Mouse (Mus musculus) embryonic facial prominence, embryonic 10.5 days (tissue): ENCODE data around the gene Gm21969. TPM values are rescaled to one million over a fixed set of nuclear protein-coding genes. Genes with fewer than 3 reads are reported as not detected.

Experiments used
- DNase-seq: peaks from one replicate; pipeline ENCODE4 v3.0.0-alpha.2; 2017; ENCODE audit warnings: low spot score
- H3K27ac ChIP-seq: fragments of 300-500 bp; sonication (generic); replicated peaks from 2 replicates; pipeline ENCODE4 v1.5.1; 2016; ENCODE audit warnings: mild to moderate bottlenecking
- H3K27me3 ChIP-seq: fragments of 300-500 bp; sonication (generic); replicated peaks from 2 replicates; pipeline ENCODE4 v1.6.1; 2016; ENCODE audit warnings: low read depth, mild to moderate bottlenecking; ENCODE audit not compliant: poor library complexity, severe bottlenecking
- H3K36me3 ChIP-seq: fragments of 300-500 bp; sonication (generic); replicated peaks from 2 replicates; pipeline ENCODE4 v1.6.1; 2016; ENCODE audit warnings: mild to moderate bottlenecking, moderate library complexity
- H3K4me1 ChIP-seq: fragments of 300-500 bp; sonication (generic); 2 replicates; pipeline ENCODE4 v1.6.1; 2016
- H3K4me3 ChIP-seq: fragments of 300-500 bp; sonication (generic); 2 replicates; pipeline ENCODE4 v1.5.1; 2016; ENCODE audit warnings: mild to moderate bottlenecking, moderate library complexity
- H3K9me3 ChIP-seq: fragments of 300-500 bp; sonication (generic); 2 replicates; pipeline ENCODE4 v1.6.1; 2016; ENCODE audit warnings: mild to moderate bottlenecking
- WGBS: fragments of 180-500 bp; shearing (Covaris S2); methylation state at CpG from one replicate; pipeline ENCODE4 v1.1.7; 2016; 5-methylcytosine and 5-hydroxymethylcytosine counted together
- polyA plus RNA-seq: library from polyadenylated mRNA; unstranded; fragments of >200 nt; fragmentation: Nextera tagmentation; extraction: Ambion mirVana; gene quantifications from 2 replicates; pipeline ENCODE4 v1.2.1, GENCODE M21; 2016

Gene Gm21969
- polyA plus RNA-seq, 1 experiment from 2014 or later = not detected

DNA sequence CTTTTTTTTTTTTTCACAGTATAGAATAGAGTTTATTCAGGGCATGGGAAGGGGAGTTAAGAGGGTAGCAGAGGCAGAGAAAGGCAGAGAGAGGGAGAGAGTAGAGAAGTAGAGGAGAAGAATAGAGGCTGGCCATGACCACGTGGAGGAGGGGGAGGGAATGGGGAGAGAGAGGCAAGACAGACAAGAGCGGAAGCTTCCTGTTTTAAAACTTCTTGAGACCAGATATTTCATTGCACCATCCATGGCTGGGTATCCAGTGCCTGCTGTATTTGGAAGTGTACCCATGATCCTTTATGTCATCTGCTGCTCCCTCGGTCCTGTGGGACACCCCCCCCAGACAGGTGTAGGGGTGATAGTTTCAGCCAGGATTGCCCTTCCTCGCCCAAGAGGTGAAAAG, 6.0 kb downstream of the Gm21969 start:
- Histone ChIP-seq H3K9me3 (peaks cover 9% of the 10 kb centered on the region), H3K36me3 (peaks cover 64% of the 10 kb centered on the region), H3K4me1 (peaks cover 11% of the 10 kb centered on the region), H3K27me3 (no peaks in the 10 kb centered on the region), H3K4me3 (no peak overlapping the region), H3K27ac (no peak overlapping the region)
- WGBS = 72% methylated on average over 4 of the region's 4 CpGs
- no peak for DNase-seq

DNA sequence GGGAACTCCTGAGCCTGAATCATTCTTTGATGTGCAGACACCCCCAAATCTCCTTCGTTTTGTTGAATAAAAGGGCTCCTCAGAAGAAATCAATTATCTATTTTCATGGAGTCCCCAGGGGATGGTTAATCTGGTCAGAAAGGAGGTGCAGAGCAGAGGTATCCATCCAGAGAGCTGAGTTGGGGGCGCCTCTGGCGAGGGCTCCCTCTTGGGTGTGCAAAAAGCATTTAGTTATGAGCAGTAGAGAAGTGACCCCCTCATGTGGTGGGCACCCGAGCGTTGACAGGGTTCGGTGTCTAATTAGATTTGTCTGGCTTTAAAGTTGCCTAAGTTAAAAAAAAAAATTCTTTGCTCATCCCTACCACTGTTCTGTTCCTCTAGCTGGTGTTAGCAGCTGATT, 8.0 kb downstream of the Gm21969 start:
- no peak for DNase-seq
- peaks cover 11% of the 10 kb centered on the region for H3K9me3 ChIP-seq
- WGBS = 57% methylated on average over 6 of the region's 6 CpGs
- H3K4me1 ChIP-seq = peaks cover 14% of the 10 kb centered on the region
- 0 out of 2 replicates have a peak overlapping the region, but pooled peaks have one; percentile 41 for H3K27ac ChIP-seq
- H3K36me3 ChIP-seq = peaks cover 69% of the 10 kb centered on the region
- H3K4me3 ChIP-seq = no peak overlapping the region; the same call in 1 of the 2 replicates
- H3K27me3 ChIP-seq = no peaks in the 10 kb centered on the region

DNA sequence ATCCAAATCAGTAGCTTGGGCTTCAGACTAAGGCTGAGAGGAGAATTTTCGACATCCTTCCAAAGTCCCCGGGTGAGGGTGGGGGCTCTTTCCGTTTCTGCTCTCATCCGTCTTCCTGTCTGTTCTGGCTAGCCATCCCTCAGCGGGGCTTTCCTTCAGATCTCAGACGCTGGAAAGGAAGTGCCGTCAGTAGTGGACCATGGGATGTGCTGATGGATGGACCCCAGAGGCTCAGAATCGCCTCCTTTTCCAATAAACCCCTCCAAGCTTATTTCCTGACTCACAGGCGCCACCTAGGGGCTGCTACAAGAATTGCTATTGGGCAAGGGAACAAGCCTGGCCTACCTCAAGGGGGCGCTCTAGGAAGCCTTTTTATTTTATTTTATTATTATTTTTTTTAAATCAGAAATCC, 8.6 kb downstream of the Gm21969 start:
- 7% methylated on average over 10 of the region's 10 CpGs for WGBS
- Histone ChIP-seq H3K27ac (peak overlapping the region; percentile 41; the same call in 1 of the 2 replicates), H3K4me3 (peak overlapping the region; percentile 39; the same call in 1 of the 2 replicates)

DNA sequence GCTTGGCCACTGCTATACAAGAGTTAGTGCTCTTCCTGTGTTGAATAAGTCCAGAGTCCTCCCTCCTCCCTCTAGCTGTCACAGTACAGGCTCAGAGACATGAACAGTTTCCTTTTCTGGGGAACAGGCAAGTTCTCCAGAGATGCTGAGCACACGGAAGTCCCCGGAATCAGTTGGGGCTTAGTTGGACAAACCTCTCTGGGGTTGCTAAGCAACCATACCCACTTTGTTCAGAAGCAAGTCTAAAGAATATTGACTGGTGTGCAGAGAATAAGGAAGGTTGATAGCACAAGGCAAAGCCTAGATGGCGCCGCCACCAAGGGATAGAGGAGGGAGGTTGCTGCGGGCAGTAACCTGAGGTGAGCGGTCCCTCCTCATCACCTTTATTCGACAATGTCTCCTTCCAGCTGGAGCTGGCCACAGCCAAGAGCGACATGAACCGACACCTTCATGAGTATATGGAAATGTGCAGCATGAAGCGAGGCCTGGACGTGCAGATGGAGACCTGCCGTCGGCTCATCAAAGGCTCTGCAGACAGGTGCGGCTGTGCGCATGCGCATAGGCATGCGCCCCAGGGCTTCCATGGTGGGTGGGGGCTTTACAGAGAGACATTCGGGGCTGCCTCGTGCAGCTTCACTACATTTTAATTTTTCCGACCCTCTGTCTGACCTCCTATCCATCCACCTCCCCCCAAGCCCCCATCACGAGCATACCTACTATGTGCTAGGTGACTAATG, 11.7 kb downstream of the Gm21969 start:
- 93% methylated on average over 21 of the region's 21 CpGs for WGBS
- no peak overlapping the region for H3K4me3 ChIP-seq
- DNase-seq = no peak
- H3K9me3 ChIP-seq = peaks cover 11% of the 10 kb centered on the region
- H3K36me3 ChIP-seq = peaks cover 42% of the 10 kb centered on the region
- no peak overlapping the region for H3K27ac ChIP-seq
- H3K27me3 ChIP-seq = no peaks in the 10 kb centered on the region
- H3K4me1 ChIP-seq = peaks cover 30% of the 10 kb centered on the region

More for the DNA sequence above, 8.6 kb downstream of the Gm21969 start:
- Histone ChIP-seq H3K36me3 (peaks cover 63% of the 10 kb centered on the region), H3K4me1 (peaks cover 20% of the 10 kb centered on the region), H3K9me3 (peaks cover 11% of the 10 kb centered on the region), H3K27me3 (no peaks in the 10 kb centered on the region)
- DNase-seq = peak; percentile 88

DNA sequence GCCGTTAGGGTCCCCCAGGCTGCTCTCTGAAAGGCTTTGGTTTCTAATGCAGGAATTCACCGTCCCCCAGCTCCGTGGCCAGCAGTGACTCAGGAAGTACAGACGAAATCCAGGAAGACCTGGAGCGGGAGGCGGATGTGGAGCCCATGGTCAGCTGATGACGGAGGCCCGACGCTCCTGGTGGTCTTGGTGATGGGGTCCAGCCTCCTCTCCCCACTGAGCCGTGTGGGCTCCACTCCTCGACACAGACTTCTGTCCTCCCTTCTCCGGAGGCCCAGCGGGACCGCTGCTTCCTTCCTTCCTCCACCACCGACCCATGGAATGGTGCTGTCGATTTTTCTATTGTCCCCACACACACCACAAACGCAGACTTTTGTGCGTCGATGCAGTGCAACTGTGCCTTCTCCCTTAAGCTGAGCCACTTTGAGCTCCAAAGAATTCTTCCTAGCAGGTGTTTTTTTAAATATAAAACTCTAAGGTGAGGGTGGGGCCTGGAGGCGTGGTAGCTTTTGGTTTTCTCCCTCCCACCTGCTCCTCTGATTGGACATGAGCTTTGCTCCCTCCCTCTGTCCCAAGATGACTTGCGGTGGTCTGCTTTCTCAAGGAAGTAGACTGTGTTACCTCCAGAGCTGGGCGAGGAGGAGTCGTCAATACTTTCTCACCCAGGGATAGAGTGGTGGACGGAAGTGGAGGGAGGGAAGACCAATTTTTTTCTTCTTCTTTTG, 13.5 kb downstream of the Gm21969 start:
- 10% methylated on average over 24 of the region's 24 CpGs for WGBS
- peaks cover 36% of the 10 kb centered on the region for H3K36me3 ChIP-seq
- peaks cover 11% of the 10 kb centered on the region for H3K9me3 ChIP-seq
- peak overlapping the region; percentile 59 for H3K4me3 ChIP-seq
- H3K4me1 ChIP-seq = peaks cover 21% of the 10 kb centered on the region
- H3K27me3 ChIP-seq = no peaks in the 10 kb centered on the region
- DNase-seq = peak; percentile 57
- peak overlapping the region; percentile 78 for H3K27ac ChIP-seq

DNA sequence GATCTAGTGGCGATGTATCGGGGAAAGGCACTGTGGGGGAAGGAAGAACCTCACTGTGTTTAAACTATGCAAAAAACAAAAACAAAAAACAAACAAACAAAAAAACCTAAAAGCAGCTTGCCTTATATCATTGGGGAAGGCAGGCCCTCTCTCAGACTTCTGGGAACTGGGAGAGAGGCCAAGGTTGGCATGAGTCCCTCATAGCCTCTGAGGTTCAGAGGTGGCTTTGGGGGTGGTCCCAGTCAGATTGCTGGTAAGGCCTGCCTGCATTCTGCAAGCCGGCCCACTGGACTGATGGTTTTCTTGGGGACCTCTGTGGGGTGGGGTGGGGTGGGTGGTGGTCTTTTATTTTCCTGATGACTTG, 14.0 kb downstream of the Gm21969 start:
- Histone ChIP-seq H3K36me3 (peaks cover 36% of the 10 kb centered on the region), H3K4me3 (peak overlapping the region; percentile 59), H3K27ac (0 out of 2 replicates have a peak overlapping the region, but pooled peaks have one; percentile 78), H3K4me1 (peaks cover 21% of the 10 kb centered on the region), H3K27me3 (no peaks in the 10 kb centered on the region), H3K9me3 (peaks cover 11% of the 10 kb centered on the region)
- no peak for DNase-seq
- WGBS = 66% methylated on average over 3 of the region's 3 CpGs

DNA sequence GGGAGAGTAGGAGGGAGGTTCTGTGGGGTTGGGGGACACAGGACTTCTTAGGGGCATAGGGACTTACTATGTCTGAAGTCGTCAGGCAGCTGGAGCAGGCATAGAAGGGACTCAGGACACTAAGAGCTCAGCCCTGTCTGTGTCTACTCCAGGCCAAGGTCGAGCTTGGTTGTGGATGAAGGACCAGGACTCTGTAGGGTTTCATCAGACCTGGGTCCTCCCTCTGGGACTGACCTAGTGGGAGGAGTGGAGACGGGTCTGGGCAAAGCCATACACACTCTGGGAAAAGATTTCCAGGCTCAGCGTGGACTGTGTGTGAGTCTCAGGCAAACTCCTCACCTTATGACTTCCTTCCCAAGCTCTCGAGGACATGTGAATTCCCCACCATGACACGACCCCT, 16.8 kb downstream of the Gm21969 start:
- DNase-seq = no peak
- no peak overlapping the region for H3K4me3 ChIP-seq
- no peaks in the 10 kb centered on the region for H3K27me3 ChIP-seq
- H3K4me1 ChIP-seq = peaks cover 48% of the 10 kb centered on the region
- H3K9me3 ChIP-seq = no peaks in the 10 kb centered on the region
- 79% methylated on average over 6 of the region's 6 CpGs for WGBS
- H3K36me3 ChIP-seq = peaks cover 10% of the 10 kb centered on the region
- no peak overlapping the region for H3K27ac ChIP-seq

DNA sequence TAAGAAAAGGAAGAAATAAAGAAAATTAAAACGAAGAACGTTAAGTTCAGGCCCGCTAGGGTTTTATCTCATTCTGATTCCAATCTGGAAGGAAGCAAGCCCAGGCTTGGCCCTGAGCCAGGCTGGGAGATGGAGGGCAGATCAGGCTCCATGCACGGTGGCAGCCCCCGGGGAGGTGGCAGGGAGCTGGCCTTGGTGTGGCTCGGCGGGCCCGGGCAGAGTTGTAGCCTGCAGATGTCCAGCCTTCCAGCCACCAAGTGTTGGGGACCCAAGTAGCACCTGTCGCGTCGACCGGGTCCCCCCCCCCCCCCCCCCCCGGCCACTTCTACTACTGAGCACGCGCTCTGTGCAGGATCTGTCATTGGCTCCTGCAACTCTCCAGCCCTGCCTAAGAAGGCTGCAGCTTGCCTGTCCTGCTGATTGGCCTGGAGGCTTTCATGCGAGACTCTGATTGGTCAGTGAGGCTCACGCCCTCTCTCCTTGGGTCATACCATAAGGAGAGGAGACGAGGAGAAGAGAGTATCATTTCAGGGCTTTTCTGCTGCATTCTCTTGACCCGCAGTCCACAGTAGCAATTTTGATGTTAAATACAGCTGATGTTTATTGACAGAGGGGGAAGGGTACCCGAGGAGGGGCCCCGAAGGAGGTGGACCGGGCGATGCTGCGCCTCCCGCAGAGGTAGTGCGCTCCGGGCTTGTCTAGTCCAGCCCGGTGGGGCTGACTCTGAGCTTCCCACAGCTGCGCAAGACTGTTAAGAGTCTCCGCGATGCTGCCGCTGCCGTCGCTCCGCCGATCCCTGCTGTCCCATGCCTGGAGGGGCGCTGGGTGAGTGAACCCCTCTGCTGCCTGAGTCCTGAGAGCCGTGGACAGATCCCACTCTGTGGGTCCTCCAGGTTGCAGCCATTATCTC, 19.6 kb downstream of the Gm21969 start, which contains the start of gene Aldh4a1:
Gene Aldh4a1 (plus strand): TSS at position 494 of the 910 bp plus-strand sequence.
- H3K27me3 ChIP-seq = no peaks in the 10 kb centered on the region
- H3K4me3 ChIP-seq = peak within 1 kb of the TSS; percentile 85
- H3K4me1 ChIP-seq = peaks cover 29% of the 10 kb centered on the region
- WGBS = under 1% methylated on average over 37 of the region's 38 CpGs
- peak; percentile 91 for DNase-seq
- H3K9me3 ChIP-seq = no peaks in the 10 kb centered on the region
- H3K36me3 ChIP-seq = peaks cover 3% of the 10 kb centered on the region; the same call in 1 of the 2 replicates
- peak within 1 kb of the TSS; percentile 95 for H3K27ac ChIP-seq

DNA sequence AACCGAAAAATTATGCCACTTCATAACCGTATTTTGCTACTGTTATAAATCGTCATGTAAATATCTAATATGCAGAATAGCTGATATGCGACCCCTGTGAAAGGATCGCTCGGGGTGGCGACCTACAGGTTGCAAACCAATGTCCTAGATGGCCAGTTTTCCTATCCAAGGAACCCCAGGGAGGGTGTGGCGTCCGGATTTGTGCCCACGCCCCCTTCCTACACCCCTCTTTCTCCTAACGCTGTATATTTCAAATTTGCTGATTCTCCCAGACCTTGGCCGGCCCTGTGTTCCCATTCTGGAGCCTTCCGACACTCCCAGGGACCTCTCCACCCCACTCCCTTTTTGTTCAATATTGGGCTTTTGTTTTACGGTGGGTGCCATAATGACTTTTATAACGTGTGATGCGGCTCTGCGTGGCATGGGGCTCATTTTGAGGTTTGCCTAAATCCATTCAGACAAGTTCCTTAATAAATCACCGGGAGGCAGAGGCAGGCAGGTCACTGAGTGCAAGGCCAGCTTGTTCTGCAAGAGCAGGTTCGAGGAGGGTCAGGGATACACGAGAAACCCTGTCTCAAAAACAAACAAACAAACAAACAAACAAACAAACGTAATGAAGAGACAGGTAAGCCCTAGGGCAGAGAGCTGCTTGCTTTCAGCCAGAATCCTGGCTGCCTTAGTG, 20.6 kb downstream of the Gm21969 start:
- Histone ChIP-seq H3K36me3 (0 out of 2 replicates have a peak, but pooled peaks cover 5% of the 10 kb centered on the region), H3K4me1 (peaks cover 29% of the 10 kb centered on the region), H3K9me3 (no peaks in the 10 kb centered on the region), H3K27me3 (no peaks in the 10 kb centered on the region), H3K4me3 (peak overlapping the region; percentile 85), H3K27ac (peak overlapping the region; percentile 95)
- no peak for DNase-seq
- WGBS = 33% methylated on average over 21 of the region's 21 CpGs

DNA sequence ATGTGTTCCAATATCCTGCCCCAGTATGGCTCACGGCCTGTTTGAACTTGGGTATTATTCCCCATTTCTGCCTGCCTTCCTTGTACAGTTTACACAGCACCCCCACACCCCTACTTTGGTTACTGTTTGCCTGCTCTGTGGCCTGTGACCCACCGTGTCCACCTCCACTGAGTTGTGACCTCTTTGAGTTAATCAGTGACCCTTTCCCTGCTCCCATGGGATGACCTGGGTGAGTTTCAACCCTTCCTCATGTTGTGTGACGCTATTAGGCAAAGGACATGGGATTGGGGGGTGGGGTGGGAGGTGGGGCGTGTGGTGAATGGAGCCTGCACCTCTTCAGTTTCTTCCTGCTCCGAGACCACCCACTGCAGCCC, 21.1 kb downstream of the Gm21969 start:
- Histone ChIP-seq H3K27me3 (no peaks in the 10 kb centered on the region), H3K4me1 (peaks cover 29% of the 10 kb centered on the region), H3K27ac (no peak overlapping the region), H3K9me3 (no peaks in the 10 kb centered on the region), H3K4me3 (peak overlapping the region; percentile 85; the same call in 1 of the 2 replicates), H3K36me3 (peaks cover 8% of the 10 kb centered on the region; the same call in 1 of the 2 replicates)
- no peak for DNase-seq
- WGBS = 60% methylated on average over 5 of the region's 5 CpGs

DNA sequence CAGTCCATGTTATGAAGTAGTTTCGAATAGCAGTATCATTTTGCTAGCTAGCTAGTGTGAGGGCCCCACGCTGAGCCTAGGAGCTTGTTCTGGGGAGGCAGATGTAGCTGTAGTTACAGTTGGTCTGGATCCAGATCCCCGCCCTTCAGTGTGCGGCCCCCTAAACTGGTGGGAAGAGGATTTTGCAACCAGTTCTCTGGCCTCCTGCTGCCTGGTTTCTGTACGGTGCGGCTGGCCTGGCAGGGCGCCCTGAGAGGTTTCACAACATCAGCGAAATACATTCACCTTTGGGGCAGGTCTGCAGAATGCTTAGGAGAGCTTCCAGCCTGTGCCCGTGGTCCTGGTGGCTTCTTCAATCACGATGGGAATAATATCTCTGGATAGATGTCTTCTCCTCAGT, 21.7 kb downstream of the Gm21969 start:
- no peak for DNase-seq
- no peak overlapping the region; the same call in 1 of the 2 replicates for H3K4me3 ChIP-seq
- peaks cover 12% of the 10 kb centered on the region; the same call in 1 of the 2 replicates for H3K36me3 ChIP-seq
- peaks cover 29% of the 10 kb centered on the region for H3K4me1 ChIP-seq
- no peak overlapping the region for H3K27ac ChIP-seq
- no peaks in the 10 kb centered on the region for H3K9me3 ChIP-seq
- 89% methylated on average over 10 of the region's 10 CpGs for WGBS
- no peaks in the 10 kb centered on the region for H3K27me3 ChIP-seq
